Mouse (Mus musculus) macrophage (primary cell): ENCODE measurements around the gene Mcu. TPM values are rescaled to one million over a fixed set of nuclear protein-coding genes. Genes with fewer than 3 reads are reported as not detected.

Experiments
- H3K27ac ChIP-seq: fragments of 350-480 bp; formaldehyde crosslinking; 2 replicates; pipeline ENCODE4 v1.9.0; 2021
- H3K36me3 ChIP-seq: fragments of 350-480 bp; formaldehyde crosslinking; 2 replicates; pipeline ENCODE4 v1.9.0; 2021; ENCODE audit errors: inconsistent target
- H3K4me3 ChIP-seq: fragments of 350-480 bp; formaldehyde crosslinking; 2 replicates; pipeline ENCODE4 v1.9.0; 2021; ENCODE audit errors: inconsistent target
- H3K79me2 ChIP-seq: fragments of 350-480 bp; formaldehyde crosslinking; 2 replicates; pipeline ENCODE4 v1.9.0; 2021; ENCODE audit errors: inconsistent target
- WGBS: methylation state at CpG from one replicate; pipeline ENCODE4 v1.1.7; 2026; ENCODE audit warnings: inconsistent platforms; ENCODE audit not compliant: missing documents; 5-methylcytosine and 5-hydroxymethylcytosine counted together
- polyA plus RNA-seq: library from polyadenylated mRNA; stranded (reverse); fragments of 250-400 nt; gene quantifications from 3 replicates; pipeline ENCODE4 v1.2.4, GENCODE M21; 2018; ENCODE audit warnings: inconsistent platforms

The Mcu gene
- polyA plus RNA-seq, 1 experiment from 2014 or later, result 7.3 TPM

DNA sequence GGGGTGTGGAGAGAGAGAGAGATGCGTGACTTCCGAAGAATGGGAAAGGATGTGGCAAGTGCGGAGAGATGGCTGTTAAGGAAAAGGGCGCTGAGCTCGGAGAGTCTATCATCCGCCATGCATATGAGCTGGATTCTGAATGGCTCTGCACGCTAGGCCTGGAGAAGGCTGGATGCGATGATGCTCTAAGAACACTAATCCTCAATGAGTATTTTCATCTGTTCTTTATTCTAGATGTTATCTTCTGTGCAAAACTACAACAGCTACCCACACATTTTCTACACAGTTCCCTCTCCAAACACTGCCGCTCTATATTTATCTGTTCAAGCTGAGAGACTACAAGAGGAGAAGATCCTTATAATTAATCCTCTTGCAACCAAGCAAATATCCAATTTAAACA, 25.9 kb downstream of the Mcu start:
- 94% methylated on average over 9 of the region's 9 CpGs for WGBS
- Histone ChIP-seq H3K27ac (no peak overlapping the region), H3K4me3 (no peak overlapping the region), H3K36me3 (no peaks in the 10 kb centered on the region), H3K79me2 (peaks cover 14% of the 10 kb centered on the region)

DNA sequence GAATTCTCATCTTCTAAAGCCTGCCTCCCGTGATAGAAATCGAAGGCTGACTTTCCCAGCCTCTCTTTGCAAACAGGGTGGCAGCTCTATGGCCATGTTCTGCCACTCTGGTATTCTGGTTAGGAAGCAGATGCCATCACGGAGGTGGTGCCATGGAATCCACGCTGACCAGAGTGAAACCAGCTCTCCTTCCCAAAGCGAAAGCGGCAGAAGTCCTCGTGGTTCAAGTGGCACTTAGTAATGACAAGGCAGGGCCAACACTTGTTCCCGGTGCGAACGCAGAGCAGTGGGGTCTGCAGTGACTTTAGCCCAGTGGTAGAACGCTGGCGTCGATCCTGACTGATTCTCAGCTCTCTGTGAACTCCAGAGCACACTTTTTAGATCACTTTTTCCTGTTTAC, 26.6 kb downstream of the Mcu start:
- WGBS, result 9% methylated on average over 13 of the region's 13 CpGs
- peak overlapping the region; percentile 73 for H3K27ac ChIP-seq
- H3K4me3 ChIP-seq, result peak overlapping the region; percentile 54
- H3K79me2 ChIP-seq, result peaks cover 14% of the 10 kb centered on the region
- H3K36me3 ChIP-seq, result no peaks in the 10 kb centered on the region

DNA sequence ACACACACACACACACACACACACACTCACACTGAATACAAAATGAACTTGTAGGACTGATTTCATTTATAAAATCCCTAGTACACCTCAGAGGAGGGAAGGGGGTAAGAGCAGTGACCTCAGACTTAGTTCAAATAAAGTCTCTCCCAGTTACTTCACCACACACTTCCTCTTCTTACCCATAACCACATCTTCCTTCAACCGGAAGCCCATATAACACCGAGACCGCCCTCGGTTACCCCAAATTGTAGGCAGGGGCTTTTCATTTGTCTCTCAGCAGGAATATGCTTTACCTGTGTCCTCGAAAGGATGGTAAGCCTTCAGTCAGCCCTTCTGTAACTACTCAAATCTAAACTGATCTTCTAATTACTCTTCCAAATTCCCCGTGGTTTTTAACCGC, 27.1 kb downstream of the Mcu start:
- Histone ChIP-seq H3K27ac (peak overlapping the region; percentile 73), H3K79me2 (peaks cover 14% of the 10 kb centered on the region), H3K36me3 (no peaks in the 10 kb centered on the region), H3K4me3 (peak overlapping the region; percentile 54)
- 0% methylated on average over 7 of the region's 7 CpGs for WGBS

DNA sequence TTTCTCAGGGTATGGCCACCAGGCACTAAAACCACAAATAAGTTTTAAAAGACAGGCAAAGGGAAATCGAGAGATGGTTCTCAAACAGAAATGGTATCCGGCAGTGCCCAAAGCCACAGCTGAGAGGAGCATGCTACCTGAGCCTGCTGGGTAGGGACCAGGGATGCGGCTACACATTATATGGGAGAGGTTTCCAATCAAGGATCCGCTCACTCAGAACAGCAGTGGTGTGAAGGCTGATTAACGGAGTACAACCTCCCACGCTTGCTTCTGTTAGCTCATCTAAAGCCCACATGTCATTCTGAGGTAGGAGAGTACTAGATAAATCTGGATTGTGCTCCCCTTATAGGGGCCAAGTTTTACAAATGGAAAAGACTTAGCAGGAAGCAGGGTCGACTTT, 28.4 kb downstream of the Mcu start:
- peaks cover 14% of the 10 kb centered on the region for H3K79me2 ChIP-seq
- H3K4me3 ChIP-seq, result no peak overlapping the region
- H3K36me3 ChIP-seq, result no peaks in the 10 kb centered on the region
- H3K27ac ChIP-seq, result no peak overlapping the region
- WGBS, result 85% methylated on average over 7 of the region's 7 CpGs

DNA sequence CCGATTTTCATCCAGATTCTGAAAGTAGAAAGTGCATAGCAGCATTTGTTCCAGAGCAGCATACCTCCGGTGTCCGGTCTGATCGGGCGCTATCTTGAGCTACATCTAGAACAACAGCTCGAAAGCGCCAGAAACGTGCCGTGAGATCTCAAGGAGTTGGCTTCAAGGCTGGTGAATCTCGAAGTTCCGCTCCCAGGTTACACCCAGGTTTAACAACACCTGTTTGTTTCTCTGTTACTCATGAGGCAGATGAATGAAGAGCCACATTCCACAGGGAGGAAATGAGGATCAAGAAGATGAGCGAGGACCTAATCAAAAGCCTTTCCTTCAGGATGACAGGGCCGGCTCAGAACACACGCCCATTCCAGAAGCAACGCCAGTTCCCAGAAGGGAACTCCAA, 29.7 kb downstream of the Mcu start:
- Histone ChIP-seq H3K27ac (no peak overlapping the region), H3K36me3 (no peaks in the 10 kb centered on the region), H3K4me3 (no peak overlapping the region), H3K79me2 (peaks cover 18% of the 10 kb centered on the region)
- 91% methylated on average over 15 of the region's 15 CpGs for WGBS

DNA sequence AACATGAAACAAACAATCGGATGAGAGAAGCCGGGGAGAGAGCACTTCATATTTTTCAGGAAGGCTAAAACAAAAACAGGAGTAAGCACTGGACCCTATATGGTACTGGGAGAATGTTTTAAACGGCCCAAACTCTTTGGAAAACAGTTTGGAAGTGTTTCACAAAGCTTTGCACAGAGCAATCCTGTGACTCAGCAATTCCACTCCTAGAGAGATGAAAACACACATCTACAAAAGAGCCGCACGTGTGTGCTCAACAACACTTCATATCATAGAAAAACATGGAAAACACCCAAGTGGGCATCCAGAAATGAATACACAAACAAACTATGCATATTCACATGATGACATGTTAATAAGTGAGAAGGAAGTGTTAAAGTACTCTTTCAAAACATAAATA, 30.9 kb downstream of the Mcu start:
- Histone ChIP-seq H3K36me3 (no peaks in the 10 kb centered on the region), H3K4me3 (no peak overlapping the region)
- WGBS, result 91% methylated on average over 5 of the region's 5 CpGs

DNA sequence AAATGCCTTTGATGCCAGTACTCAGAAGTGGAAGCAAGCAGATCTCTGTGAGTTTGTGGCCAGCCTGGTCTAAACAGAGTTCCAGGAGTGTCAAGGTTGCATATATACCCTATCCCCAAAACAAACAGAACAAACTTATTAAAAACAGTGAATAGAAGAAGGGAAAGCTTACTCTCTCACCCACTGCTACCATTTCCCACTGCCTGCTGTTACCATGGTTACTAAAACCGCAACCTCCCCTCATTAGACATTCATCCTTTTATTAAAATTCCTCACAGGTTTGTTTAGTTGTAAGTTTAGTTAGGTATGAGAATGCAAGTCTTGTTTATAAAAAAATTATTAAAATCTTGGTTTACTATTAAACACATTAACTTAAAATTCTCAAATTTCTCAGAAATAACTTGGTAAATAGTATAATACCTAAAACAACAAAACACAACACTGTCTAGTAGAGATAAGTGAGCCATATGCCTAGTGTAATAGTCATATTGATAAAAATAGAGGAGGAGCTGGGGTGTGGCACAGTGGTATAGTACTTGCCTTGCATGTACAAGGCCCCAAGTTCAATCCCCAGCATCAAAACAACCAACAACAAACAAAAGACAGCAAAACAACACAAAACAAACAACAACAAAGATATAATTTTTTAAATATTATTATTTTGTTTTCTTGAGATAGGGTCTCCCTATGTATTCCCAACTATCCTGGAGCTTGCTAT, 34.5 kb downstream of the Mcu start:
- 100% methylated on average over 1 of the region's 1 CpGs for WGBS
- peaks cover 17% of the 10 kb centered on the region for H3K79me2 ChIP-seq
- H3K4me3 ChIP-seq, result no peak overlapping the region
- no peaks in the 10 kb centered on the region for H3K36me3 ChIP-seq
- H3K27ac ChIP-seq, result no peak overlapping the region

More for the DNA sequence above, 30.9 kb downstream of the Mcu start:
- Histone ChIP-seq H3K27ac (no peak overlapping the region), H3K79me2 (peaks cover 24% of the 10 kb centered on the region)

DNA sequence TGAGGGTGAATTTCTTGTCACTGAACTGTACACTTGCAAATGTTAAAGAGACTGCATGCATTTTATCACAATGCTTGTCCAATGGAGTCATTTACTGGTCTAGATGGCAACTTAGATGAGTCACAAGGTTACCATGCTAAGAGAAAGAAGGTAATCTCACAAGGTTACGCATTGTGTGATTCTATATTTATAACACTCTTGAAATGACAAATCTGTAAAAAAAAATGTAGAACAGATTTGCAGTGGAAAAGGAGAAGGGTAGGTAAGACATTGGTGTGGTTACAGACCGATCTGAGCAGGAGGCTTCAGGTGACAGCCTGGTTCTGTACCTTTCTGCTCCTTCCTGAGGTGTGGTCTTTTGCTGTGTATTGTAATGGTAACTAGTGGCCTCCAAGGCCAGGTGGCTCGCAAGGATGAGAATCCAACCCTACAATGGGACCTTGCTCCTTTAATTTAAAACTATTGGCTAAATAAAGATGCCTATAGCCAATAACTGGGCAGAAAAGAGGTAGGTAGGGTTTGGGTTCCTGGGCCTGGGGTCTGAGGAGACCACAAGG, 35.8 kb downstream of the Mcu start:
- WGBS, result 98% methylated on average over 3 of the region's 3 CpGs

DNA sequence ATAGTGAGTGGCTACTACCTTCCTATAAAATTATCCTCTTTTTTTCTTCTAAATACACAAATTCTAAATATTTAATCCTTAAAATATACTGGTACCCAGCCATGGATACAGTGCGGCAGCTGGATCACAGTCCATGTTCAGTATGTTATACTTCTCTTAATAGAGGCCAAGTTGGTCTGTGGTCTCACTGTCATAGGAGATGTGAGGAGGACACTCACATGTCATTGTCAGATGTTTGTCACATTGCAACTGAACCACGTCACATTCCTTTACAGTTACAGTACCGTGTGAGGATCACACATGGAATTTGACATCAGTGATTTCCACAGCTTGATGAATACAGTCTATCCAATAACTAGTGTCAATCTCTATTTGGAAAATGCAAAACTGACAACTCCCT, 36.8 kb downstream of the Mcu start:
- 98% methylated on average over 3 of the region's 3 CpGs for WGBS
- H3K27ac ChIP-seq, result peak overlapping the region; percentile 93
- no peak overlapping the region for H3K4me3 ChIP-seq
- H3K79me2 ChIP-seq, result peaks cover 35% of the 10 kb centered on the region
- H3K36me3 ChIP-seq, result no peaks in the 10 kb centered on the region

More for the DNA sequence above, 35.8 kb downstream of the Mcu start:
- Histone ChIP-seq H3K79me2 (peaks cover 29% of the 10 kb centered on the region), H3K27ac (no peak overlapping the region), H3K36me3 (no peaks in the 10 kb centered on the region), H3K4me3 (no peak overlapping the region)

DNA sequence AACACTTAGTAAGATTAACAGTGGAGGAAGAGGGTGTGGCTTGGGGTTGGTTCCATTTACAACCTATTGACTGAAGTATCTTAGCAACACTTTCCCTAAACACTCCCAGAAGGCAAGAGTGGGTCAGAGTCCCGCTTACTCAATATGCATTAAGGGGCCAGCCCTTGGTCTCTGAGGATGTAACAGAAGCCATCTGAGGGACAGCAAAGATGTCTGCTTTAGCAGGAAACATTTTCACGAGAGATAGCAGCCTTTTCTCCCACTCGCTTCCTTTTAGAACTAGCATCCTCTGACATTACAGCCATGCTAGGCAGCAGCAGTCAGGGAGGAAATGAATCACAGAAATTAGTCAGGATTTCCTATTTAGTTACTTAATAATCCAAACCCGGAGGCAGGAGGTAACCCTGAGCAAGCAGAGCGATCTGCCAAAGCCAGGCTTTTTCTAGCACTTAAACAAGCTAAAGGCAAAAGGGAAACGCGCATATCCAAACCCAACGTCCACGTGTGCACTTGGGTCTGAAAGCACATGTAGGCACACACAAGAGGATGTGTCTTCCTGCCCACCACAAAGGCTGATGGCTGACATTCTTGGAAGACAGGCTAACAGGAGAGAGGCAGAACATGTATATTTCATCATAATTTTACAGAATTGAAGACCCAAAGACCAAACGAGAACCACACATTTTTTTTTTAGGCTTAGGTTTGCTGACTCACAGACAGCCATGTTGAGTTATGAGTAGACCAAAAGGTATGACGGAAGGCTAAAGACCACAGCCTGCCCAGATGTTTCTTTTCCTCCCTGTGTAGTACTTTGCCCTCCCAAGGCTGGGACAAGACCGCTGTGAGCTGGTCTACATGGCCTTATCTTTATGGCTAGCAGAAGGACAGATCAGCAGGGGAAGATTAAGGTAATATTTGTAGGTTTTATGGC, 38.4 kb downstream of the Mcu start:
- H3K36me3 ChIP-seq, result no peaks in the 10 kb centered on the region
- H3K27ac ChIP-seq, result peak overlapping the region; percentile 93
- peak overlapping the region; percentile 18 for H3K4me3 ChIP-seq
- WGBS, result under 1% methylated on average over 12 of the region's 12 CpGs
- H3K79me2 ChIP-seq, result peaks cover 41% of the 10 kb centered on the region

DNA sequence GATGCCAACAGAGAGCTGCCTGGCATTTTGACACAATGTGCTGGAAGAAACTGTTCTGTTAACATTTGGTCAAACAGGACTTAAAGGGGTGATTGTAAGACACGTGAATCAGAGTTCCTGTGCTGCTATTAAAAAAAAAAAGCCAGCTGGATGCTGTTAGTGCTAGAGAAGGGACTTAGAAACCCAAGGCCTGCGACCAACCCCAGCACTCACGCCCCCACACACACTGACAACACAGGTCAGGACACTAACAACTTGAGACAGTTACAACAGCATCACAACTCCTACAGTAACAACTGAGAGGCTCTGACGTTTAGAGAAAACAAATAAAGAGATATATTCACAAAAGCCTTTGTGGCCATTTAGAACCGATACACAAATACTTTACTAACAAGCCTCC, 40.2 kb downstream of the Mcu start:
- peaks cover 43% of the 10 kb centered on the region for H3K79me2 ChIP-seq
- H3K27ac ChIP-seq, result no peak overlapping the region
- 83% methylated on average over 5 of the region's 5 CpGs for WGBS
- H3K36me3 ChIP-seq, result no peaks in the 10 kb centered on the region
- no peak overlapping the region for H3K4me3 ChIP-seq

DNA sequence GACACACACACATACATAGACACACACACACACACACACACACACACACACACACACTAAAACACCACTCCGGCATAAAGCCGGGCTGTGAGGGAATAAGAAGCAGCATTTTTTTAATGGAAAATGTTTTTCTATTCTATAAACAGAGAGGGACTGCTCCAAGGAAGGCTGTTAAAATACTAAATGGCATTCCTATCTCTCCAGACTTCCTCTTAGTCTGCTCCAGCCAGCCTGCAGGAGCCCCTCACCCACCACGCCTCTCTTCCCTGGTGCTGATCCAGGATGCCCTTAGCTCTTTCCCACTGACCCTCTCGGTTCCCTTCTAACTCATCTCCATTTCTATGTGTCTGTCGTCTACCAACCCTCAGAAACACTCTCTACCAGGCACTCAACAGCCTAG, 44.5 kb downstream of the Mcu start:
- 98% methylated on average over 5 of the region's 5 CpGs for WGBS
- H3K79me2 ChIP-seq, result peaks cover 37% of the 10 kb centered on the region
- H3K36me3 ChIP-seq, result no peaks in the 10 kb centered on the region
- no peak overlapping the region for H3K4me3 ChIP-seq
- H3K27ac ChIP-seq, result no peak overlapping the region

DNA sequence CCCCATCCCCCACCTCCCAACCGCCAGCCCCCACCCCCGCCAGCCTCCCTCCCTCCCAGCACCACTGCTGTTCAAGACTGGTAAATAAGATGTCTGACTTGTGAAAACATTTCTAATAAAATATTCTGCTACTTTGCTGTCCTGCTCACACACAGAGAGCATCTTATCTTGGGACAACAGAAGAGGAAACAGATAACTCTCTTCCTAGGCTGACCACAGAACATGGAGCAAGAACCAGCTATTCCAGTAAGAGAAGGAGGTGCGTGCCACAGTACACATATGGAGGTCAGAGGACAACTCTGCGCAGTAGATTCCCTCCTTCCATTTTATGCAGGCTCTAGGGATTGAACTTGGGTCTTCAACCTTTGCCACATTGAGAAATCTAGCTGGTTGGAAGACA, 45.2 kb downstream of the Mcu start:
- WGBS, result 76% methylated on average over 4 of the region's 4 CpGs
- Histone ChIP-seq H3K4me3 (no peak overlapping the region), H3K36me3 (no peaks in the 10 kb centered on the region), H3K79me2 (peaks cover 30% of the 10 kb centered on the region), H3K27ac (no peak overlapping the region)

DNA sequence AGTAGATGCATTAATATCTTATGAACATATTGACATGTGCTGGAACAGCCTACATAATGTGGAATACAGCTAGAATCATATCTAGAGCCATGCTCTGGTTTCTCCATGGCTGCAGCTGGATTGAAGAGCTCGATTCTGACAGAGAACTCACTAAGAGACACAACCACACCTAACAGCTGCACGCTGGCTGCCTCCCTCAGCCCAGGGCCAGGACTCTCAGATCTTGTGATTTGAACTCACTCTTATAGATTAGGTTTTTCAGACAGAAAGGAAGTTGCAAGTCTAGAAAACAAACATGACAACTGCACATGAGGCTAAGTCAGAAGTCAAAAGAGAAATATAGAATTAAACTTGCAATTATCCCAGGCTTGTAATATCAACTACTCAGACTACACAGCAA, 45.7 kb downstream of the Mcu start:
- WGBS, result 91% methylated on average over 2 of the region's 2 CpGs
- Histone ChIP-seq H3K27ac (no peak overlapping the region), H3K4me3 (no peak overlapping the region), H3K79me2 (peaks cover 25% of the 10 kb centered on the region), H3K36me3 (no peaks in the 10 kb centered on the region)

DNA sequence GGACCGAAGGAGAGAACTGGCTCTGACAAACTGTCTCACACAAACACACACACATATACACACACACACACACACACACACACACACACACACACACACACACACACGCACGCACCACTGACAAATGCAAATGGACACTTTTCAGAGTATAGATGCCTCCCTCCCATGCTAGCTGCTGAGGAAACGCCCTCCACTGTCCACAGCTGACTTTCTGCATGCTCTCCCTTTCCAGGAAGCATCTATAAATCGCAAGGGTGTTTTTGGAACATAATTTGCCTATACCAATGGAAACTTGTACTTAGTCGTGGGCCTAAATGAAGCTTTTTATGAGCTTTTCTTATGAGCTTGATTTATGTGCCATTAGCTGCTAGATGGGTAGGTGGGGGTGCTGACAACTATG, 46.1 kb downstream of the Mcu start:
- 87% methylated on average over 5 of the region's 6 CpGs for WGBS
- H3K79me2 ChIP-seq, result peaks cover 21% of the 10 kb centered on the region; the same call in 1 of the 2 replicates
- no peak overlapping the region for H3K4me3 ChIP-seq
- H3K27ac ChIP-seq, result no peak overlapping the region
- no peaks in the 10 kb centered on the region for H3K36me3 ChIP-seq
